Mouse (Mus musculus) kidney, embryonic 16.5 days (tissue): ENCODE data around the gene Evi5. TPM values are rescaled to one million over a fixed set of nuclear protein-coding genes. Genes with fewer than 3 reads are reported as not detected.

ENCODE experiments used
- ATAC-seq: fragments of 200-750 bp; cut with Nextera tagmentation; 2 replicates; pipeline ENCODE4 v1.8.0; 2017; ENCODE audit warnings: moderate TSS enrichment; ENCODE audit not compliant: low FRiP score, low TSS enrichment
- H3K27ac ChIP-seq: fragments of 300-500 bp; sonication (generic); 2 replicates; pipeline ENCODE4 v1.5.1; 2014; ENCODE audit warnings: low read length
- H3K27me3 ChIP-seq: fragments of 300-500 bp; sonication (generic); 2 replicates; pipeline ENCODE4 v1.6.1; 2014; ENCODE audit warnings: low read length, control low read depth, mixed read lengths; ENCODE audit not compliant: insufficient read depth
- H3K36me3 ChIP-seq: fragments of 300-500 bp; sonication (generic); 2 replicates; pipeline ENCODE4 v1.6.1; 2014; ENCODE audit warnings: low read length, control low read depth, mixed read lengths; ENCODE audit not compliant: insufficient read depth
- H3K4me1 ChIP-seq: fragments of 300-500 bp; sonication (generic); 2 replicates; pipeline ENCODE4 v1.6.1; 2014; ENCODE audit warnings: low read length, control low read depth, mixed read lengths; ENCODE audit not compliant: insufficient read depth
- H3K4me2 ChIP-seq: fragments of 300-500 bp; sonication (generic); replicated peaks from 2 replicates; pipeline ENCODE4 v1.6.1; 2014; ENCODE audit warnings: low read depth, low read length
- H3K4me3 ChIP-seq: fragments of 300-500 bp; sonication (generic); 2 replicates; pipeline ENCODE4 v1.5.1; 2014; ENCODE audit warnings: mild to moderate bottlenecking, low read length
- H3K9ac ChIP-seq: fragments of 300-500 bp; sonication (generic); replicated peaks from 2 replicates; pipeline ENCODE4 v1.6.1; 2014; ENCODE audit warnings: low read length
- H3K9me3 ChIP-seq: fragments of 300-500 bp; sonication (generic); 2 replicates; pipeline ENCODE4 v1.6.1; 2016; ENCODE audit warnings: low read length, control low read depth
- WGBS: fragments of 180-500 bp; shearing (Covaris S2); extraction: QIAGEN DNeasy Blood & Tissue Kit; methylation state at CpG from one replicate; pipeline ENCODE4 v1.1.7; 2014; 5-methylcytosine and 5-hydroxymethylcytosine counted together
- polyA plus RNA-seq: library from polyadenylated mRNA; unstranded; fragments of >200 nt; fragmentation: Nextera tagmentation; extraction: Ambion mirVana; gene quantifications from 2 replicates; pipeline ENCODE4 v1.2.1, GENCODE M21; 2015

The Evi5 gene
- polyA plus RNA-seq, 1 experiment from 2014 or later = 76.5 TPM

- H3K36me3 ChIP-seq = no peaks in the 10 kb centered on the region
- H3K4me3 ChIP-seq = no peak overlapping the region
- no peaks in the 10 kb centered on the region for H3K9me3 ChIP-seq
- ATAC-seq = 0 out of 2 replicates have a peak, but pooled peaks have one; percentile 67
- H3K4me1 ChIP-seq = no peaks in the 10 kb centered on the region
- H3K4me2 ChIP-seq = no peak overlapping the region
- no peaks in the 10 kb centered on the region for H3K27me3 ChIP-seq
- no peak overlapping the region for H3K9ac ChIP-seq
- H3K27ac ChIP-seq = no peak overlapping the region
Observed at GRCm38 (mm10) chr5:107875261-107875611, 329 bp upstream of the Evi5 start.

DNA sequence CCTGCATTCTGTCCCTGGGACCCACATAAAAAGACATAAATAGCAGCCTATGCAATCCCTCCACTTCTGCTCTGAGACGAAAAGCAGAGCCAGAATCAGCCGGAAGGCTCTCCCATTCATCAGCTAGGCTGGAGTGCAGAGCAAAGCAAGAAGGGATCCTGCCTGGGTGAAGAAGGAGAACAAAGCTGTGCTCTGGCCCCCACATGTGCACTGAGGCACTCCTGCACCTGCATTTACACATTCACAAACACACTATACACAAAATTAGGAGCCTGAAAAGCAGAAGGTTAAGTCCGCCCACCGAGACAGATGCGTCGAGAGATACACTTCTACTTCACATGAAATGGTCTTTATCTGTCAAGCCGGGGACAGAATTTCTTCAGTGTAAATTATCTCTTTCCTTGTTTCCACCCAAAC, 1.0 kb downstream of the Evi5 start:
- Histone ChIP-seq H3K36me3 (no peaks in the 10 kb centered on the region), H3K9me3 (no peaks in the 10 kb centered on the region), H3K4me3 (no peak overlapping the region), H3K27ac (no peak overlapping the region), H3K27me3 (no peaks in the 10 kb centered on the region), H3K4me1 (no peaks in the 10 kb centered on the region), H3K9ac (no peak overlapping the region; the same call in 1 of the 2 replicates), H3K4me2 (no peak overlapping the region)
- ATAC-seq = no peak
- 75% methylated on average over 7 of the region's 7 CpGs for WGBS

DNA sequence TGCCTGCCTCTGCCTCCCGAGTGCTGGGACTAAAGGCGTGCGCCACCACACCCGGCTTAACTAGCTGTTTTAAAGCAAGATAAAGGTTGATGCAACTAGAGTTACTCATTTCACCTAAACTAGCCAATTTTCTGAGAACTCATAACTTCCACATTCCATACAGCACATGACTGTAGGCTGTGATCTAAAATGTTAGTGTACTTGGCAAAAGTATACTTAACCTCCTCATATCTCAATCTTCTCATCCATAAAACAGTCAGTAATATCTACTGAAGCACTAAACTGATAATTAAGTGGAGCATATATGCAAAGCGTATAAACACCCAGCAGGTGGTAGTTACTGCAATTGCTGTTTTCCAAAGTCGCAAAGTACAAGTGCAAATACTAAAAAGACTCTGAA, 1.6 kb downstream of the Evi5 start:
- WGBS = 90% methylated on average over 6 of the region's 6 CpGs
- no peak overlapping the region for H3K9ac ChIP-seq
- H3K27me3 ChIP-seq = no peaks in the 10 kb centered on the region
- no peaks in the 10 kb centered on the region for H3K36me3 ChIP-seq
- H3K4me3 ChIP-seq = no peak overlapping the region
- H3K4me1 ChIP-seq = no peaks in the 10 kb centered on the region
- ATAC-seq = no peak
- H3K4me2 ChIP-seq = no peak overlapping the region
- no peaks in the 10 kb centered on the region for H3K9me3 ChIP-seq
- no peak overlapping the region for H3K27ac ChIP-seq

GRCm38 (mm10) chr5:107869701-107870100, 5.2 kb downstream of the Evi5 start:
- WGBS = 63% methylated on average over 2 of the region's 2 CpGs
- no peak overlapping the region for H3K9ac ChIP-seq
- H3K27ac ChIP-seq = no peak overlapping the region
- no peak overlapping the region for H3K4me2 ChIP-seq
- H3K27me3 ChIP-seq = no peaks in the 10 kb centered on the region
- no peaks in the 10 kb centered on the region for H3K36me3 ChIP-seq
- H3K9me3 ChIP-seq = no peaks in the 10 kb centered on the region
- H3K4me3 ChIP-seq = no peak overlapping the region
- no peak for ATAC-seq
- peaks cover 16% of the 10 kb centered on the region for H3K4me1 ChIP-seq

- peak; percentile 100 for ATAC-seq
- Histone ChIP-seq H3K4me2 (peak overlapping the region; percentile 53), H3K36me3 (no peaks in the 10 kb centered on the region), H3K9ac (peak overlapping the region; percentile 97), H3K4me3 (peak overlapping the region; percentile 74), H3K27me3 (no peaks in the 10 kb centered on the region), H3K9me3 (no peaks in the 10 kb centered on the region), H3K27ac (peak overlapping the region; percentile 95), H3K4me1 (peaks cover 16% of the 10 kb centered on the region)
- whole genome bisulfite sequencing = under 1% methylated on average over 58 of the region's 58 CpGs
Observed at GRCm38 (mm10) chr5:107868905-107869424, 5.9 kb downstream of the Evi5 start.

DNA sequence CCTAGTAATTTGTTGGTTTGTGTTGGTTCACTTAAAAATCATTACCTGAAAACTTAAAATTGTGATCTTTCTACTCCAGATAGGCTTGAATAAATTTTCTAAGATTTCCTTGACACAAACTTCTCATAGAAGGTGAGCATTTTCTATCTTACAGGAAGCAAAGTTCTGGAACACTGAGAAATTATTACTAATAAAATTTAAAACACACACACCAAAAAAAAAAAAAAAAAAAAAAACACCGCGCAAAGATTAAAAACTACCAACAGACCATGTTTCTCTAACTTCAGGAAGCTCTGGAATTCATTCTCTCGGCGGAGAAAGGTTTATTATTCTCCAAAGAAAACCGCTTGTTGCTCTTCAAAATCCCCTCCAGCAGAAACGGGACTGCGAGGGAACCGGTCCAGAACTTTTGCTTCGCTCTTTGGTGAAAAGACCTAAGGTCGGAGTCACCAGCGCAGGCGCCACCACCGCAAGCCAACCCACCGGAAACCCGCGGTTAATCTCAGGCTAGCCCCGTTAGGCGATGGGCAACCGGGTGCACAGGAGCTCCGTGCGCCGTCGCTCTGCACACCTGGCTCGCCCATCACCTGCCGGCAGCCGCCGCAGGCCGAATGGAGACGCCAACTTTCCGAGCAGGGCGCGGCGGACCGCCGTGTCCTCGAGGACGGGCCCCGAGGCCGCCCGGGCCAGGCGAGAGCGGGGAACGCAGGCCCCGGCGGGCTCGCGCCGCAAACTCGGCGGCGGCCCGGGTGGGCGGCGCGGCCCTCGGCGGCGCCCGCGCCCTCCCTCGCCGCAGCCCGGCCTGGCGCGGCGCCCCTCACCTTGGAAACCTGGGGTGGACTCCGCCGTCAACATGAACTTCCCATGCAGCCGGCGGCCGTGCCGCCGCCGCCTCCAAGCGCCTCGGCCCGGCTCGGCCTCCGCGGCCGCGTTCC, 6.7 kb downstream of the Evi5 start:
- H3K9ac ChIP-seq = peak overlapping the region; percentile 97
- H3K4me2 ChIP-seq = peak overlapping the region; percentile 53
- ATAC-seq = peak; percentile 78
- no peaks in the 10 kb centered on the region for H3K9me3 ChIP-seq
- peak overlapping the region; percentile 95 for H3K27ac ChIP-seq
- WGBS = under 1% methylated on average over 68 of the region's 82 CpGs
- no peaks in the 10 kb centered on the region for H3K27me3 ChIP-seq
- peaks cover 16% of the 10 kb centered on the region for H3K4me1 ChIP-seq
- peak overlapping the region; percentile 74 for H3K4me3 ChIP-seq
- no peaks in the 10 kb centered on the region for H3K36me3 ChIP-seq

- Histone ChIP-seq H3K9me3 (no peaks in the 10 kb centered on the region), H3K36me3 (no peaks in the 10 kb centered on the region), H3K27me3 (no peaks in the 10 kb centered on the region), H3K4me2 (peak overlapping the region; percentile 15; the same call in 1 of the 2 replicates), H3K9ac (no peak overlapping the region), H3K27ac (peak overlapping the region; percentile 40; the same call in 1 of the 2 replicates), H3K4me1 (peaks cover 16% of the 10 kb centered on the region), H3K4me3 (peak overlapping the region; percentile 2; the same call in 1 of the 2 replicates)
- 65% methylated on average over 2 of the region's 2 CpGs for WGBS
- no peak for ATAC-seq
Observed at GRCm38 (mm10) chr5:107866127-107867126, 8.5 kb downstream of the Evi5 start.

DNA sequence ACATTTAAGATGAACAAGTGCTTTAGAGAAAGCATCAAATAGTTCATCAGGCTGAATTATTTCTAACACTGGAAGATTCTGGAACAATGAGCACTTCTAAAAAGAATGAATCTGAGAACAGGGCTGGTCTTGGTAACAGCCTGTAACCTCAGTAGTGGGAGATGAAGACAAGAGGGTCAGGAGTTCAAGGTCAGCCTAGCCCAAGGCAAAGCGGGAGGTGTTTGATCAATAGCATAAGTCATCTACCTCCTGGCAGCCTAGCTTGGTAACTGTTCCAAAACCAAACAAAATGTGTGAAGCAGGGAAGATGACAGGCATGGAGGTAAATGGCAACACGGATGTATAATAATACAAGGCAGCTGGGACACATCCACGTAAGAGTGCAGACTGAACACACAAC, 10.9 kb downstream of the Evi5 start:
- Histone ChIP-seq H3K36me3 (no peaks in the 10 kb centered on the region), H3K27ac (no peak overlapping the region), H3K9ac (no peak overlapping the region), H3K4me1 (peaks cover 16% of the 10 kb centered on the region), H3K4me2 (no peak overlapping the region), H3K27me3 (no peaks in the 10 kb centered on the region), H3K9me3 (no peaks in the 10 kb centered on the region), H3K4me3 (no peak overlapping the region)
- ATAC-seq = no peak
- 84% methylated on average over 3 of the region's 3 CpGs for WGBS

DNA sequence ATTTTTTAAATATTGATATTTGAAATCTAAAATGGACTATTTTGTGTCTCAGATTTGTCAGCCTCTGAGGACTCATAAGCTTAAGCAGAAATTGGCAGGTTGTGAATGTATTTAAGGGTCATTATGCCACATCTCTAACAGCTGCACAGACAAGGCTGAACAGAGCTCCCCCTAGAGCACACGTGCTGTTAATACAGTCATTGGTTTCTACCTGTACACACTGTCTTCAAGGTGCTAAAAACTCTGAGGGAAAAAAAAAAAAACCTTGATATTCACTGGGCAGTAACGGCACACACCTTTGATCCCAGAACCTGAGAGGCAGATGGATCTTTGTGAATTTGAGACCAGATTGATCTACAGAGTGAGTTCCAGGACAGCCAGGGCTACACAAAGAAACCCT, 15.9 kb downstream of the Evi5 start:
- Histone ChIP-seq H3K9ac (no peak overlapping the region), H3K4me3 (no peak overlapping the region), H3K9me3 (no peaks in the 10 kb centered on the region), H3K27me3 (no peaks in the 10 kb centered on the region), H3K27ac (no peak overlapping the region), H3K4me2 (no peak overlapping the region), H3K36me3 (no peaks in the 10 kb centered on the region), H3K4me1 (peaks cover 9% of the 10 kb centered on the region)
- no peak for ATAC-seq
- WGBS = 43% methylated on average over 2 of the region's 2 CpGs
